Mouse (Mus musculus) natural killer cell, adult 2 months (primary cell): Measurements from ENCODE around the gene Foxr2.
A peak's percentile ranks its signal among the peaks of the same experiment; 100 is the strongest.

Source experiments
- DNase-seq, 2 experiments: peaks; one replicate each; pipeline ENCODE4 v3.0.0; 2022; ENCODE audit warnings: low spot score in 2 of 2

Gene Foxr2

DNA sequence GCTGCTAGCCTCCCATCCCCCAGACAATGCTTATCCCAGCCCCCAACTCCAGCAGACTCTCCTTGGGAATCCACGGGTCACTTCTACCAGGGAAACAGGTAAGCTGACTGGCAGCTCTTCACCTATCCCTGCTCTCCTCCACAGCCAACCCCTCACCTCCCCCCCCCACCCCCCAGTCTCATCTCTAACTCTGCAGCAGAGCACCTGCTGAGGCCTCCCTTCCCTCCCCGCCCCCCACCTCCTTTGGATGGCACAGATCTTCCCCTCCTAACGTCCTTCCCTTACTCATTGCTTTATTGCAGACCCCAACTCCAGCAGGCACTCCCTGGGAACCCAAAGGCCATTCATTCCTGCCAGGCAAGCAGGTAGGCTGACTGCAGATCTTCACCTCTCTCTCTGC lies at the start of gene Foxr2:
Gene Foxr2, plus strand, starts transcription at position 301 of the 400 bp plus-strand sequence.
- no peak for DNase-seq

DNA sequence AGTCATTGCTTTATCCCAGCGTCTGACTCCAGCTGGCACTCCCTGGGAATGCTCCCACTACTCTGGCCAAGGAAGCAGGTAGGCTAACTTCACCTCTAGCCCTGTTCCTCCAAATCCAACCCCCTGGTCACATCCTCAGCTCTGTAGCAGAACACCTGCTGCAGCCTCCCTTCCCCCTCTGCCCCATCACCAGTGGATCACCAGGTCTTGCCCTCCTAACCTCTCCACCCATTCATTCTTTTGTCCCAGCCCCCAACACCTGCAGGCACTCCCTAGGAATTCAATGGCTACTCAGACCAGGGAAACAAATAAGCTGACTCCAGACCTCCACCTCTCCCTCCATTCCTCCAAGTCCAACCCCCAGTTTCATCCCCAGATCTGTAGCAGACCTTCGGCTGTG lies 427 bp downstream of the Foxr2 start:
- no peak for DNase-seq

DNA sequence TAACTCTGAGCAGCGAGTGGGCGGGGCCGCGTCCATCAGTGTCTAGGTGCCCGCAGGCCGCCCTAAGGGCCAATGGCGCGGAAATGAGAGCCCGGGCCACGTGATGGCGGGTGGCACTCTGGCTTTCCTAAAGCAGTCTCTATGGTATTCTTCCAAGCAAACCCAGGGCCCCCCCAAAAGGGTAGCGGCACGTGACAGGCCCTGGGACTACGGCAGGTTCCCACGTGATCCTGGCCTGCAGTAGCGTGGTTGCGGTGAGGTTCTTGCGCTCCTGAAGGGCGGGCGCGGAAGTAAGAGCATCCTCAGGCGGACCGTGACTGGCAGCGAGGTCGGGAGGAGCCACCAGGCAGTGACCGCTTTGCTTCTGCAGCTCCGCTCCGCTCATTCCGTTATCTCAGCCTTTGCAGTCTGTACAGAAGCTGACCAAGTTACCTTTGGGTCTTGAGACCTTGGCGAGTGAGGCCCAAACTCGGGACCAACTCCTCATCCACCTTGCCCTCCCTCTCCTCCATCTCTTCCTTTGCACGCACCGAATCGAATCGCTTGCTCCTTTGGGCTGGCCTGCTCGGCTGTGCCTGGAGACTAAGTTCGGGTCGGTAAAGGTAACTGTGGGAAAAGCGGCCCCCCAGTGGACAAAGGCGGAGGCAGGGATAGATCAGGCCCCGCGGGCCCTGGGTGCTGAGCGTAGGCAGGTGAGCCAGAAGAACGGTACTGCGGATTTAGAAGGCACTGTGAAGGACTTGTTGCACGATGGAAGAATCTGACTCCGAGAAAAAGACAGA lies 21.3 kb downstream of the Foxr2 start, which contains the start of gene Rragb:
Gene Rragb, plus strand, starts transcription at position 248 of the 782 bp plus-strand sequence.
- peak; percentile 84 to 85 for DNase-seq

DNA sequence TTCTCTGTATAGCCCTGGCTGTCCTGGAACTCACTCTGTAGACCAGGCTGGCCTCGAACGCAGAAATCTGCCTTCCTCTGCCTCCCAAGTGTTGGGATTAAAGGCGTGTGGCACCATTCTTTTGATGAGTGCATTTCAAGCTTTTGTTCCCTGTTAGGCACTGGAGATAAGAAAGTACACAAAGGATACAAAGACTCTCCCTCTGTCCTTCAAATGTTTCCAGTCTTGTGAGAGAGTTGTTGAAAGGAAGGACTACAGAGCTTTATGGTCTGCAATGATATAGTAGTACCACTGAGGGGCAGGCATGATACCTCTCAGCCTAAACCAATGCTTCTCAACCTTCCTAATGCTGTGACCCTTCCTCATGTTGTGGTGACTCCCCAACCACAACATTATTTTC lies 24.1 kb downstream of the Foxr2 start:
- no peak for DNase-seq

DNA sequence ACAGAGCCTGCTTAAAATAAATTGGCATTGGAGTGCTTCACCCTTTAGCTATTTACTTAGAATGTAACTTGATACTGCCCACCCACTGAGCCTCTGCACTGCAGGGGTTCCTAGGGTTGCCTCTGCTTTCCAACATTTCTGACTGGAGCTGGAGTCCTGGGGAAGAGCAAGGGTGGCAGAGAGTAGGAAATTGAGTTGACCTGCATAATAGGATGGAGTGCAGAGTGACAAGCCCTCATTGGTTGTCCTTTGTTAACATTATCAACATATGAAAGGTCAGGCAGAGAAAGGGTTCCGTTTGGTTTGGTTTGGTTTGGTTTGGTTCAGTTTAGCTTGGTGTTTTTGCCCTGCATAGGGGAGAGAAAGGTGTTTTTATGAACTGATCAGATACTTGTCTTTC lies 33.2 kb downstream of the Foxr2 start:
- DNase-seq, result no peak

DNA sequence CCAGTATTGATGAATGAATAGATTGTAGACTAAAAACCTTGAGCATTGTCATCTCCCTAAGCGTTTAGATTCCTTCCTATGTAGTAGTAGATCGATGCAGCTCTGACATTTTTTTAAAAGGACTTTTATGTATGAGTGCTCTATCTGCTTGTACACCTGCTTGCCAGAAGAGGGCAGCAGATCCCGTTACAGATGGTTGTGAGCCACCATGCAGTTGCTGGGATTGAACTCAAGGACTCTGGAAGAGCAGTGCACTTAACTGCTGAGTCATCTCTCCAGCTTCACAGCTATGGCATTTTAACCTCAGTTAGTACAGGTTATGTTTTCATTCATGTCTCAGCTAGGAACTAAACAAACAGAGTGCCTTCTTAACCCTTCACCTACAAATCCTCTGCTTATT lies 36.7 kb downstream of the Foxr2 start:
- peak in 1 of 2 experiments; percentile 23 for DNase-seq

DNA sequence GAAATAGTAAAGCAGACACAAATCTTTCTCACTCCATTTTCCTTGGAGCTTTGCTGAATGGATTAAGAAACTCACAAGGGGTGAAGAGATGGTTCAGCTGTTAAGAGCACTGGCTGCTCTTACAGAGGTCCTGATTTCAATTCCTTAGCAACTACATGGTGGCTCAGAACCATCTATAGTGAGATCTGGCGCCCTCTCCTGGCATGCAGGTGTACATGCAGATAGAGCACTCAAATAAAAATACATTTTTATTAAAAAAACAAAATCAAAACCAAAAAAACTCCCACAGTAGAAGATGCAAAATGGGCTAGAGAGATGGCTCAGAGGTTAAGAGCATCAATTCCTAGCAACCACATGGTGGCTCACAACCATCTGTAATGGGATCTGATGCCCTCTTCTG lies 56.2 kb downstream of the Foxr2 start:
- peak in 1 of 2 experiments; percentile 11 for DNase-seq

DNA sequence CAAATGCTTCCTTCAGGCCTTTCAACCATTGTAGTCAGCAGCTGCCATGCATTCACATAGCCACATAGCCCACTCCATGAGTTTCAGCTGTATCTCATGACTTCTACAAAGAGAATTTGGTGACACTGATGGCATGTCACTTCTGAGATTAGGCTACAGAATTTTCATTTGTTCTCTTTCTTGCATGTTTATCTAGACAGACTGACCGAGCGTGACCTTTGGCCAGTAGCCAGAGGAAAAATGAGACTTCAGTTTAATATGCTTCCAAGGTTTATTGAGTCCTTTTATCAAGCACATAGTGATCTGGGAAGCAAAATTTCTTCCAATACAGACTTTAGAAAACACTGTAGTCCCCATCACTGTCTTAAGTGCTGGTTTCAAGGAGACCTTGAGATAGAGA lies 63.6 kb downstream of the Foxr2 start:
- no peak for DNase-seq
